Mouse (Mus musculus): ENCODE measurements at regions not wholly inside any gene's neighbourhood (a gene's known extent, or its start where the extent isn't known, plus 50 kb on each side); places are given as distances from the start of the nearest gene placed in this dataset.

GRCm38 (mm10) chr2:72825251-72825650 lies 155.0 kb downstream of the Sp3 start:
- no peak for DNase-seq (ENCODE audit: low spot score)

- DNase-seq (ENCODE audit: low spot score), result no peak
These were observed 151.1 kb downstream of the Sp3 start for GRCm38 (mm10) chr2:72829139-72829538.

GRCm38 (mm10) chr2:72832770-72833169 lies 147.5 kb downstream of the Sp3 start:
- no peak for DNase-seq (ENCODE audit: low spot score)

GRCm38 (mm10) chr2:72838085-72838727 lies 142.0 kb downstream of the Sp3 start:
- DNase-seq (ENCODE audit: low spot score), result peak; percentile 27

- no peak for DNase-seq (ENCODE audit: low spot score)
These were observed 140.6 kb downstream of the Sp3 start for GRCm38 (mm10) chr2:72839673-72840072.

GRCm38 (mm10) chr2:72841367-72841766 lies 138.9 kb downstream of the Sp3 start:
- no peak for DNase-seq (ENCODE audit: low spot score)

- DNase-seq (ENCODE audit: low spot score), result no peak
These were observed 136.6 kb downstream of the Sp3 start for GRCm38 (mm10) chr2:72843610-72844009.

- no peak for DNase-seq (ENCODE audit: low spot score)
These were observed 130.6 kb downstream of the Sp3 start for GRCm38 (mm10) chr2:72849441-72850192.

- no peak for DNase-seq (ENCODE audit: low spot score)
These were observed 127.7 kb downstream of the Sp3 start for GRCm38 (mm10) chr2:72852509-72852908.

- DNase-seq (ENCODE audit: low spot score), result no peak
These were observed 124.8 kb downstream of the Sp3 start for GRCm38 (mm10) chr2:72855276-72855970.

- DNase-seq (ENCODE audit: low spot score), result no peak
These were observed 124.1 kb downstream of the Sp3 start for GRCm38 (mm10) chr2:72855971-72856755.

- DNase-seq (ENCODE audit: low spot score), result no peak
These were observed 122.9 kb downstream of the Sp3 start for GRCm38 (mm10) chr2:72857377-72857776.

- DNase-seq (ENCODE audit: low spot score), result no peak
These were observed 114.5 kb downstream of the Sp3 start for GRCm38 (mm10) chr2:72865462-72866365.

- no peak for DNase-seq (ENCODE audit: low spot score)
These were observed 113.9 kb downstream of the Sp3 start for GRCm38 (mm10) chr2:72866366-72866688.

GRCm38 (mm10) chr2:72868173-72868572 lies 112.1 kb downstream of the Sp3 start:
- DNase-seq (ENCODE audit: low spot score), result no peak

- no peak for DNase-seq (ENCODE audit: low spot score)
These were observed 108.4 kb downstream of the Sp3 start for GRCm38 (mm10) chr2:72871836-72872235.

- DNase-seq (ENCODE audit: low spot score), result no peak
These were observed 106.3 kb downstream of the Sp3 start for GRCm38 (mm10) chr2:72873948-72874347.

- DNase-seq (ENCODE audit: low spot score), result no peak
These were observed 105.7 kb downstream of the Sp3 start for GRCm38 (mm10) chr2:72874533-72874932.

GRCm38 (mm10) chr2:72875677-72876076 lies 104.6 kb downstream of the Sp3 start:
- no peak for DNase-seq (ENCODE audit: low spot score)

GRCm38 (mm10) chr2:72880016-72880415 lies 100.2 kb downstream of the Sp3 start:
- no peak for DNase-seq (ENCODE audit: low spot score)

GRCm38 (mm10) chr2:72881554-72881953 lies 98.7 kb downstream of the Sp3 start:
- no peak for DNase-seq (ENCODE audit: low spot score)
